Mouse (Mus musculus): ENCODE data around the gene Rpusd4. TPM values are rescaled to one million over a fixed set of nuclear protein-coding genes. Genes with fewer than 3 reads are reported as not detected.

The Rpusd4 gene
- total RNA-seq, 2 experiments from 2014 or later: 8.9 to 10.0 TPM

DNA sequence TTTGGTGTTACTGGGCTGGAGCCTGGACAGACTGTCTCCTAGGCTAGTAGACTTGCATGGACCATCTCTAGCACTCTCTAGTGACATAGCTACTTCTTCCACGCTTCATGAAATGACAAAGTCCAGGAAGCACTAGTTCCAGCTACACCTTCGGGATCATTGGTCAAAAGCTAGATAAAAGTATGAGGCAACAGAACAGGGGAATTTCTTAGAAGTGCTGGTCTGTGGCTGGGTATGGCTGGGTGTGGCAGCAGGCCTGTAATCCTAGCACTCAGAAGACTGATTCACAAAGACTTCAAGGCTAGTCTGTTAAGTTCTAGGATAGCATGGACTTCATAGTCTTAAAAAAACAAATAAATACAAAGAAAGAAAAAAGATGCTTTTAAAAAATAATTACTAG, 4.2 kb upstream of the Rpusd4 start:
- Histone ChIP-seq H3K27ac (no peak overlapping the region), H3K4me3 (no peak overlapping the region)
- TF ChIP-seq CTCF (IDR thresholded peaks at IDR 0.05): no peak
- no peak for DNase-seq (ENCODE audit: extremely low spot score in 1 of 2, low spot score in 2 of 2)
- intact Hi-C loops (cut with DNase I): no loop called here

GRCm38 (mm10) chr9:35264509-35264908, 3.2 kb upstream of the Rpusd4 start:
- no peak overlapping the region for H3K27ac ChIP-seq

GRCm38 (mm10) chr9:35267976-35268715, 481 bp downstream of the Rpusd4 start:
- no peak for DNase-seq (ENCODE audit: extremely low spot score in 1 of 2, low spot score in 2 of 2)
- intact Hi-C loops (cut with DNase I): loop anchor here (2.0 kb wide), 1 partner anchor 57 kb away; the partner anchor contains the start of gene Foxred1
- Histone ChIP-seq H3K4me3 (peak overlapping the region; percentile 91), H3K27ac (peak overlapping the region; percentile 76)
- no peak for TF ChIP-seq CTCF (IDR thresholded peaks at IDR 0.05)

More at GRCm38 (mm10) chr9:35264509-35264908, 3.2 kb upstream of the Rpusd4 start:
- intact Hi-C loops (cut with DNase I): no loop called here
- DNase-seq (ENCODE audit: extremely low spot score in 1 of 2, low spot score in 2 of 2): no peak
- no peak overlapping the region for H3K4me3 ChIP-seq
- no peak for TF ChIP-seq CTCF (IDR thresholded peaks at IDR 0.05)

- intact Hi-C loops (cut with DNase I): no loop called here
- no peak overlapping the region for H3K4me3 ChIP-seq
- no peak for DNase-seq (ENCODE audit: extremely low spot score in 1 of 2, low spot score in 2 of 2)
- no peak for TF ChIP-seq CTCF (IDR thresholded peaks at IDR 0.05)
- no peak overlapping the region for H3K27ac ChIP-seq
Observed at GRCm38 (mm10) chr9:35277855-35278365, 10.2 kb downstream of the Rpusd4 start.

GRCm38 (mm10) chr9:35278451-35278850, 10.8 kb downstream of the Rpusd4 start:
- no peak for DNase-seq (ENCODE audit: extremely low spot score in 1 of 2, low spot score in 2 of 2)
- no peak overlapping the region for H3K4me3 ChIP-seq
- no peak overlapping the region for H3K27ac ChIP-seq
- TF ChIP-seq CTCF (IDR thresholded peaks at IDR 0.05): no peak
- intact Hi-C loops (cut with DNase I): no loop called here

GRCm38 (mm10) chr9:35282006-35282850, 14.6 kb downstream of the Rpusd4 start:
- peak; percentile 57 to 64 for DNase-seq (ENCODE audit: extremely low spot score in 1 of 2, low spot score in 2 of 2)
- intact Hi-C loops (cut with DNase I): loop anchor here (1.0 to 5.0 kb wide), 4 partner anchors 140 to 259 kb away; partner anchors contain the start of gene Cdon
- TF ChIP-seq CTCF (IDR thresholded peaks at IDR 0.05): peak; percentile 89
- H3K4me3 ChIP-seq: no peak overlapping the region
- H3K27ac ChIP-seq: no peak overlapping the region

- intact Hi-C loops (cut with DNase I): loop anchor here (1.0 to 5.0 kb wide), 4 partner anchors 139 to 258 kb away; partner anchors contain the start of gene Cdon
- H3K27ac ChIP-seq: no peak overlapping the region
- no peak for TF ChIP-seq CTCF (IDR thresholded peaks at IDR 0.05)
- no peak for DNase-seq (ENCODE audit: extremely low spot score in 1 of 2, low spot score in 2 of 2)
- no peak overlapping the region for H3K4me3 ChIP-seq
Observed at GRCm38 (mm10) chr9:35282851-35283200, 15.2 kb downstream of the Rpusd4 start.

- no peak for TF ChIP-seq CTCF (IDR thresholded peaks at IDR 0.05)
- no peak for DNase-seq (ENCODE audit: extremely low spot score in 1 of 2, low spot score in 2 of 2)
- Histone ChIP-seq H3K4me3 (no peak overlapping the region), H3K27ac (no peak overlapping the region)
- intact Hi-C loops (cut with DNase I): loop anchor here (2.0 to 5.0 kb wide), 2 partner anchors 139 to 251 kb away; partner anchors contain the start of gene Cdon
Observed at GRCm38 (mm10) chr9:35283415-35284069, 15.9 kb downstream of the Rpusd4 start.

DNA sequence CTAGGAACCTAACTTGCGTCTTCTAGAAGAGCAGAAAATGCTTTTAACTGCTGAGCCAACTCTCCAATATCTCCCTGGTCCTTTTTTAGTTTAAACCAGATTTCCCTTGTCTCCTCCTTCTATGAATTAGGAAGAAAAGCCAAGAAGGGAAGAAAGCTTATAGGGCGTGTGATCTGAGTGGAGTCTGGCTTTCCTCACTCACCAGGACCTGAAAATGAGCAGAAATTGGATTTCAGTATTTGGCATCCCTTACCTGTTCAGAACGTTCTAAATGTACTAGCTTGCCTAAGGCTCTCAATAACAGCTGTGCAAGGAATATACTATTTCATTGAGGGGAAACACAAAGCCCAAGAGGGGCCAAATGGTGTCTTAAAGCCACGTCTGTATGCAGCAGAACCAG, 16.7 kb downstream of the Rpusd4 start:
- intact Hi-C loops (cut with DNase I): loop anchor here (5.0 kb wide), 1 partner anchor 138 kb away; the partner anchor contains the start of gene Cdon
- no peak overlapping the region for H3K27ac ChIP-seq
- TF ChIP-seq CTCF (IDR thresholded peaks at IDR 0.05): no peak
- no peak for DNase-seq (ENCODE audit: extremely low spot score in 1 of 2, low spot score in 2 of 2)
- H3K4me3 ChIP-seq: no peak overlapping the region

GRCm38 (mm10) chr9:35286351-35286750, 18.7 kb downstream of the Rpusd4 start:
- TF ChIP-seq CTCF (IDR thresholded peaks at IDR 0.05): no peak
- intact Hi-C loops (cut with DNase I): no loop called here
- no peak for DNase-seq (ENCODE audit: extremely low spot score in 1 of 2, low spot score in 2 of 2)
- no peak overlapping the region for H3K27ac ChIP-seq
- no peak overlapping the region for H3K4me3 ChIP-seq

DNA sequence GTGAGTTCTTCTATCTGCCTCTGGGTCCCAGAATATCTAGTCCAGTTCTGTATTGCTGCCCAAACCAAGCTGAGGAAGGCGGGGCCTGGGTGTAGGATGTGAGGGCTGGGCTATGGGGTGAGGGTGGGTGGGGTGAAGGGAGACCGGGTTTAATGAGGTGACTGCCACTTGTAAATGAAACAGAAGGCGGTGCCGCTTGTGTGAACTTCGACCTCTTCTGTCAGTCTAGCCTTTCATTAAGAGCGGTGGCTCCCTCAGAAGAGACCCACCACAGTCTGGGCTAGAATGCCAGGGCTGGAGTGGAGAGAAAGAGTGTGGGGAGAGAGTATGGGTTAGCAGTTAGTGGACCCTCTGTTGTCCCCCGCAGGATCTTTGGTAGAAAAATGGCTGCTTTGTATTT, 22.3 kb downstream of the Rpusd4 start:
- Histone ChIP-seq H3K4me3 (no peak overlapping the region), H3K27ac (no peak overlapping the region)
- no peak for DNase-seq (ENCODE audit: extremely low spot score in 1 of 2, low spot score in 2 of 2)
- TF ChIP-seq CTCF (IDR thresholded peaks at IDR 0.05): no peak
- intact Hi-C loops (cut with DNase I): no loop called here

All from left cerebral cortex, adult 2 months (tissue).